Mouse (Mus musculus) yolk sac, embryonic 10.5 days (tissue): ENCODE results near the gene Macrod2.
A peak's percentile ranks its signal among the peaks of the same experiment; 100 is the strongest.

Source experiments
- DNase-seq: peaks from one replicate; pipeline ENCODE4 v3.0.0-alpha.2; 2017; ENCODE audit warnings: low spot score

Macrod2 gene

DNA sequence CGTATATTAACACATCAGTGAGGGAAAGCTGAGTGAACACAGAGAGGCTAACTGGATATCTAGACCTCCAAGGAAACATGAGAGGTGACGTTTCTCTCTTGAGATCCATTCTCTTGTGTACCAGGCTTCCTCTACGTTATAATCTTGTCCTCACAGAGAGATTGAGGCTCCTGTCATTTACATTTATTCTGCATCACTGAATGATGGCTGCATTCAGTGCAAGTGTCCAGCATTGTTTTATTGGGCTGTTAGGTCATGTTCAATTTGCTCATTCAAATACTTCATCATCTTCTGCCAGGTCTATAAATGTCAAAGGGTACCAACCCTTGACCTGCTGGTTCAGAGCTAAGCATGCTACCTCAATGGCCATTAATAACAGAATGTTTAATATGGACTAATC, 1302.4 kb downstream of the Macrod2 start:
- DNase-seq, result no peak

DNA sequence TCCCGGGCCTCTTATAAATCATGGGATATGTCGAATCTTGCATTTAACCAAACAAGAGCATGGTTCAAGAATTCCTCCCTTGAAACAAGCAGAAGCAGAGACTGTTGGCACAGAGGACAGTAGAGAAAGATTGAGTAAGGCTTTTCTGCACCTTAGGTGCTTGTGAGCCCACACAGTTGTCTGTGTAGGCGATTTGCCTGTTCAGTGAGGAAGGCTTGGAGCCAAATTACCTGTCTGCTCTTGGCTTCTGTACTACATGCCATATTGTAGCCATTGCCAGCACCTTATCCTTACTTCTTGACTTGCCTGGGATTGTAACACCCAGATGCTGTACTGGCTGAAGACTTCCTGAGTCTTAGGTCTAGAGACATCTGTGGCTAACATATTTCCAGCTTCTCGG, 1303.2 kb downstream of the Macrod2 start:
- DNase-seq, result no peak

DNA sequence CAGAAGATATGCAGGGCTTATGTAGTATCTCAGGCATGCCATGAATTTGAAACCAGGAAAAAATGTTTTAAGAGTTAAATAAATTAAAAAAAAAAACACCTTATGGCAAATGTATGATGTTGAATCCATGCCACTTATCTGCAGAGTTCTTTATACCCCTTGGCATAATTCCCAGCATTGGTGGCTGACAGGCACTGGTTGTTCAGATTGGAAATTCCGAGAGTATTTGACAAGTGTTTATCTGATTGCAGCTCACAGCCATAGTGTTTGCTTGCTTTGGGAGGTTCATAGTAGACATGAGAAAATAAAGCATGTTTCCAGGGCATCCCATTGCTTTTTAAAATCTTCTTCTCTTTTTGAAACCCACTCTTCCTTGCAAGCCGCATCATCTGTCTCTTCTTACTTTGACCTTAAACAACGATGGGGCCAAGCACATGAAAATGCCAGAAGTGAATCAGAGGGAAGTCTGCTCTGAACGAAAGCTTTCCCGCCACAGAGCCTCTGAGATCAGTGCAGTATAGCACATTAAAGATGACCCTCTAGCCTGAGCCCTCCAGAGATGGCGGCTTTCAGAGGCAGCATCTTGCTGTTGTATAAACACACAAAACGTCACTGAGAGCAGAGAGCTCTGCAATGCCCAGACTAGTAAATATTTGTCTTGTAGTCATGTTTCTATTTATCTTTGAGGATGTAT, 1305.8 kb downstream of the Macrod2 start:
- DNase-seq, result peak; percentile 18

DNA sequence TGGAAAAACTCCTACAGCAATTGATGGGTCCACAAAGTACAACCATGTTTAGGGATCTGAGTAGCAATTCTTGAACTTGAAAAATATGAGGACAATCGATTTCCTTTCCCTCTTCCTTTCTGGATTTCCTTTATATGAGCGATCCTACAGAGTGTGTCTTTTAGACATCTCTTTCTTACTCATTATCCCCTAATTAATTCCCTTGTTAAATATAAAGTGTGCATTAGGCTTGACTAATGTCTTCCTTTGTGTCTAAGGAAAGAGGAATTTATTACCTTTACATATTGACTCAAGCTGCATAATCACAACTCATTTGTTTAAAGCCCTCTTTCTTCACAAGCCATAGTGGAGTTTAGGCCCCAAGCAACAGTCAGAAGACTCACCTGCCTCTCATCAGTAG, 1316.7 kb downstream of the Macrod2 start:
- DNase-seq, result no peak

DNA sequence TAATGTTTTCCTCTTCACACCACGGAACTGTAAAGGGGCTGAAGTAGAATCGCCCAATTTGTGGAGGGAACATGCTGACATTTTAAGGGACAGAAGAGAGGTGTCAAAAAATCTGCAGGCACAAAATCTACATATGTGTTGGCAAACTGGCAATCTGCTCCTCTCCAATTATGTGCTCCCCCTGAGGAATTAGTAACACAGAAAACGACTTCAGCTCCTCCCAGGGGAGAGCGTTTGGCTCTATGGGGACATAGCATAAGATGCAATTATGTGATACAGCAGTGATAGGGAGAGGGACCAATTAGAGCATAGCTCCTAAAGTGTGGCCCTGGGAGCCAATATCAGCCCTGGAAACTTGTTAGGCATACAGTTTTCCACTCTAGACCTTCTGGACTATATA, 1317.2 kb downstream of the Macrod2 start:
- no peak for DNase-seq

DNA sequence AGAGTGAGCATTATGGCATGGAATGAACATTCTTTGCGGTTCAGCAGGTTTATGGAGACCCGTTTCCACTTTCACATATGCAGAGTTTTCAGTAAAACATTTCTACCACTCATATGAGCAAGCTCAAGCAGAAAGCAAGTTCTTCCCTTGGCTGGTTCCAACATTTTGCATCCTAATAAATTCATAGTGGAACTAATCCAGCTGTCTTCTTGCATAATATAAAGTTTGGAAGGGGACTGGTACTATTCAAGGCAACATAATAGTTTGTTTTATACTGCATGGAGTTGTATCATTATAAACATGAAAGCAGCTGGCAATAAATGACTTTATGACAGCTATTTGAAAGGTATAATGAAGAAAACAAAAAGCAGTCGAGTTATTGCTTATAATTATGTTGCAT, 1320.0 kb downstream of the Macrod2 start:
- no peak for DNase-seq

DNA sequence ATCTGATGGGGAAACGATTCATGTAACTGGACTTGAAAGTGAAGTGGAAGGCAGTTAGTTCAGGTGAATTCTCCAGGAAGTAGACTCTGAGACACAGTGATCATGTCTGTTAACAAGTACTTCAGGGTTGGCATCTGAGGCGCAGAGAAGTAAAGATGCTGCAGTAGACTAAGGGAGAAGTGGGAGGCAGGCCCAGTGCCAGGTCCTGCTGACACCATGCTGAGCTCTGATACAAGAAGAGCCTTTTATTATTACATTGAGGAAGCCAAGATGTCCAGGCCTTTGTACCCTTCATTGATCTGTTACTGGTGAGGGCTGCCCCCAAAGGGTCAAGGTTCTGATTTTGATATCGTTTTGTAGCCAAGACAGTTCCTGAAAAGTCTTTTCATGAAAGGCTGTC, 1327.4 kb downstream of the Macrod2 start:
- DNase-seq, result no peak

DNA sequence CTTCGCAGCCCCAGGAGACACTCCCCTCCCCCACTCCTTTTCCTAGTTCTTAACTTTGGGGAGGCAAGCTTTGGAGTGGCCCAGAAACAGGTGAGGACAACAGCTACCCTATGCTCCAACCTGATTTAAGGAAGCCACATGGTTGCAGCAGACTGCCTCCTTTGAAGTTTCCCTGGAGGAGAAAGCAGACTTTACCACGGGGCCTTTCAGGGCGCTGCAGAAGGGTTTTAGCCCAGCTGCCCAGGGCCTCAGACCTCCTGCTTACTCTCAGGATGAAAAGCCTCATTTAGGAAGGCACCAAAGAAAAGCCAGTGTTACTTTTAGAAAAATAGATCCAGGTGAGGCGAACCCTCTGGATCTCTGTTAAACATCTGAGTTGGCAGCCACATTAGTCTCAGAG, 1333.9 kb downstream of the Macrod2 start:
- DNase-seq, result no peak

DNA sequence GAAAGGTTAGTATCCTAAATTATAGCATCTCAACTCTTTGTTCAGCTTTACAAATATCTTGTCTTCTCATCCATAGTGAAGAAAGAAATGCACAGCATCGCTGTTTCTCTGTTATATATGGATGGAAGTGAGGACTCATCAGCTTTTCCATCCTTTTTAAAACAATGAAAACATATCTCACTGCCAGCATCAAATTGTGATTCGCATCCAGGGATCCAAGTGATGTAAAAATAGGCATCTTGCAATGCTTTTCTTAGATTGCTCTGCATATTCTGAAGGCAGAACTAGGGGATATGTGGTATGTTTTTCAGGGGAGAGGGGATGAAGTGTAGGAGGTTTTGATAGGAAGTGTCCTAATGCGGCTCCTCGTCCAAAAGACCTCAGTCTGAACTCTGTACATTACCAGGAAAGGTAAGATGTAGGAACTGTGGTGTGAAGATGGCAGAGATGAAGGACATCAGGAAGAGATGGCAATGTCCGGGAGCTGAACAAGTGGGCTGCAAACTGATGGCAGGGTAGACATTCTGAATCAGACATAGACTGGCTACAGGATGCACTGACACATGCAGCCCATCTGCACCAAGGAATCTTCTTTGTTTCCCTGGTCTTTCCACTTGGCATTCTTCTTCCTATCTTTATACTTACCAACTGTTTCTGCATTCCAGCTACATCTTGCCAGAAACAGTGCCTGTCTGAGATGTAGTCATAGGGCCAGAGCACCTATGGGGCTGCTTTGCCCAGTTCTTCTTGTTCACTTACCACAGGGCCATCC, 1341.8 kb downstream of the Macrod2 start:
- no peak for DNase-seq

DNA sequence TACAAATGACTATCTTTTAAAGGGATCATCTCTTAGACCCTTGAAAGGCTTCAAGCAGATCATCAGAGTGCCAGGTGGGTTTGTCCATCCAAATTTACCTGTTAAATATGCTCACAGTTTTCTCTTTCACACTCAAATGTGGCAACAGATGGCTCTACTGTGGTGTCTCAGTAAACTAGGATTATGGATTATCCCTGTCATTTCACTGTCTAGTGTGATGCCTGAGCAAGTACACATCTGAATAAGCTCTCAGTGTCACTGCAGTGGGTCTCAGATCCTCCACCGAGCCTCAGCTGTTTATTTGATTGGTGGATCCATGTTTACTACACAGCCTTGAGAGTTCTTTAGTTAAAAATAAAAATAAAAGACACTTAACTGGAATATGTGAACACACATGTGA, 1343.6 kb downstream of the Macrod2 start:
- DNase-seq, result no peak

DNA sequence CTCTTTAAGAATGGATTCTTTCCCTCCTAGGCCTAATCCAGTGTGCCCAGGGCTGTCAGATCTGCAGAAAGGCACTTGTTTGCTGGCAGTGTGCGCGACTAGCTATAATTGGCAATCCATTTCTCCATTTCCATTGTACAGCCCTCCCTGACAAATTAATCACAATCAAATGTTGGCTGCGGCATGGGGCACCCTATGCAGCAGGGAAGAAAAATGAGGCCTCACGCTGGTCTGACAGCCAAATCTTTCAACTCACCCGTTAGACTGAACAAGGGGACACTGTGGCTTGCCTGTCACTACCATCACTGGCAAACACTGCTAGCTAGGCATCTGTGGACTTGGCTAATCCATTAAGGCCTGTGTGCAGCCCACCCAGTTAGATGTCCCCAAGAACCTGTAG, 1345.2 kb downstream of the Macrod2 start:
- DNase-seq, result no peak

DNA sequence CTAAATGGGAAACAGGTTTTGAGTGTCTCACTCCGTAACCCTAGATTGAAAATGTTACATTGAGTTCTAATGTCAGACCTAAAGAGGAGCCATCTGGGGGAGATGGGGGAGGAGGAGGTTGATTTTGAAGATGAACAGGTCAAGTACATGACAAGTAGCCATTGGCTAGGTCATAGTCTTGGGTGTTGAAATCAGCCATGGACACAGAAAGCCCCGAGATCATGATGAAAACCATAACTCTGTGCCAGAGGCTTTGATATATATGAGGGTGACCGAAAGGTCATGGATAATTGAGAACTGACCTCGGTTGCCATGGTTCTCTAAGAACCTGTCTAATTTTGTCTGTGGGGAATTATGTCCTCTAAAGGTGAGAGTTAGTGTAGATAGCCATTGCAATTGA, 1405.1 kb downstream of the Macrod2 start:
- DNase-seq, result no peak

DNA sequence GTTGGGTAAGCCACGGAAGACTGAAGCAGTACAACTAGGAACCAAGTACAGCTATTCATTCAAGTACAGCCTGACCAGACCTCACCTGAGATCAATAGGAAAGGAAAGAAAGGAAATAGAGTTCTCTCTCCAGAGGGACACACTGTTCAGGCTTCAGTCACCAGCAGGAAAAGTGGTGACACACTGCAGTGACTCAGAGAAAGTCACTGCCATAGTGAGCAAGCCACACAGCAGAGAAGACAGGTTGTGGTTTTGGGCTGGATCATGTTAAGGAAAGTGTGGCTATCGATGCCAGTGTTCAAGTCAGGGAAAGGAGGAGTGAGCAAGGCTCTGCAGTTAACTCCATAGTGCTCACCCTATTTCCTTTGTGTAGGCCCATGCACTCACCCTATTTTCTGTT, 1405.8 kb downstream of the Macrod2 start:
- DNase-seq, result no peak

DNA sequence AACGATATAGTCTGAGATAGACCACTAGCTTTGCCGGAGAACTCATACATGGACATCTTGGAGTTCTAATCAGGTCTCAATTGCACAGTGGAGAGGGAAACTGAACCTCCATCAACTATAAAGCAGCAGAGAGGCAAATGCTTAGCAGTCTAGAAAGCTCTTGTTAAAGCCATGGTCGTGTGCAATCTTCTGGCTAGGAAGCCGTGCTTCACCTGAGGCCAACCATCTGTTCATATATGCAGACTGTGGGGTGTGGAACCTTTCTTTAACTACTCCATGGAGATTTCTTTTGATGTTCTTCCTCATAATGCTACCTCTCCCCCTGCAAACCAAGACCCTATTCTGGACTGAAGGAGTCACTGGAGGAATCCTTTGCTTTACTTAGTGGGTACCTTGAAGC, 1421.2 kb downstream of the Macrod2 start:
- DNase-seq, result no peak

DNA sequence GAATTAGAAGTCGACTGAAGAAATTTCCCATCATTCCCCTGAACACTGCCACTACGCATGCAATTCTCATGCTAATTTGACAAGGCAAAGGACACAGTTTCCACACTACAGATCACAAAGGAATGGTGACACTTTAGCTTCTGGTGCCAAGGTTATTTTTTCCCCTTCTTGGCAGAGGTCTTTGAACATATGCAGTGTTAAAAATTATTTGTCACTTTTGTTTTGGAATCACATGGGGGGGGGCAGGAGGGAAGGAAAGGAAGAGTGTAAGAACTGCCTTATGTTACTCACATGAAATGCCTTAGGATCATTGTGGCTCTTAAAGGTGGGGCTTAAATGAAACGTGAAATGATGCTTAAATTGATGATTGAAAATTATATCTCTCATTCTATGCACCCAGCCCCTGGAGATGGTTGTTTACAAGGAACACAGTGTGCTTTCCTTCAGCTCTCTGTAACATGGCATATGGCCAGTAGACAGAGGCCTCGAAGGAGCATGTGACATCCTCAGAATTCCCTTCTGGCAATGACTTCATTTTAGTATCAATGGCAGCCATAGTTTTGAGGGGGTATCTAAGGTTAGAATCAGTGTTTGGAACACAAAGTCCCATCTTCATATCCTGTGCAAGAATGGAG, 1422.6 kb downstream of the Macrod2 start:
- no peak for DNase-seq

DNA sequence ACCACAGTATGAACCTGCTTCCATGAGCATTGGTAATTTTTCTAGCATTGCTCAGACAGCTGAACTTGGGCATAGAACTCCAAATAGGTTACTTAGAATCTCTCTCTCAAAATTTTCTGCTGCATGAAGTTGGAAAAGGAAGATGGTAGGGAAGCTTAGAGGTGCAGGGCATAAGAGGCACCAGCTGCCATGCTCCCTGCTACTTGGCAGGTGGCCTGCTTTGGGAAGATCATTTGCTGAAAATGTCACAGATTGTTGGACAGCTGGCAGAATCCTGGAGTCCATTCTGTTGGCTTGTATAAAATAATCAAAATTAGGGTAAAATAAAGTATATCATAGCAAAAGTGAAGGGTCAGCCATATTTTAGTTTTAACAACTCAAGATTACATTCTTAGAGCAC, 1425.7 kb downstream of the Macrod2 start:
- no peak for DNase-seq

DNA sequence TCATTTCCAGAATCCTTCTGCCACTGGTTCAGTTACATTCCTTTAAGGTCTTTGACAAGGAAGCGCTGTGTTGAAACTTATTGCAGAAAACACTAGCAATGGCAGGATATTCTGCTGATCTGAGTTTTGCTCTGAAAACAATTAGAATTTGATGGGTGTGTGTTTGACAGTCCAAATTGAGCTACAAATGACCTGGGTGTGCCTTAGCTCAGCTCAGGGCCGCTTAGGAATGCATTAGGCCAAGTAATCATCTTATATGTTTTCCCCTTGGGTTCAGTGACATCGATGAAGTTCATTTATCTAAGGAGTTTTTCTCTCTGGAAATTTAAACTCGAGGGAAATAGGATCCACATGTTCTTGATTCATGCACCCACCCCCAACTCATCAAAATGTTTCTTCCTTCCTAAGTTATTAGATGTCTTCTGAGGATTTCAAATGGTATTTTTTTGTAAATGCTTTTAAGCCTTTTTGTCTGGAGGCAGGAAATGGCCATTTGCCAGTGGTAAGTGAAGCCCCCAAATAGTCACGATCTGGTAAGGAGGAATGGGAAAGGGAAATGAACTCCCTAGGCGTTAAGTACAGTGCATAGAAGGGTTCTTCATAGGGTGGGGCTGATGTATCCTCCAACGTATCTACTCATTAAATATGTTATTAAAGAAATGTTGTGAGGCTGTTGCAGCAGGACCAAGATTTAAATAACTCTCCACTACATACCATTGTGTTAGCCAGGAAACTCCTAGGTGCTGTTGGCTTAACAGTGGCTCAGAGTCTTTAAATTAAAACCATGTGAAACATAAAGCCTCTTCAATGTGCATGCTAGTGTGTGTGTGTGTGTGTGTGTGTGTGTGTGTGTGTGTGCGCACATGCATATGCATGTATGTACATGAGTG, 1430.7 kb downstream of the Macrod2 start:
- no peak for DNase-seq

DNA sequence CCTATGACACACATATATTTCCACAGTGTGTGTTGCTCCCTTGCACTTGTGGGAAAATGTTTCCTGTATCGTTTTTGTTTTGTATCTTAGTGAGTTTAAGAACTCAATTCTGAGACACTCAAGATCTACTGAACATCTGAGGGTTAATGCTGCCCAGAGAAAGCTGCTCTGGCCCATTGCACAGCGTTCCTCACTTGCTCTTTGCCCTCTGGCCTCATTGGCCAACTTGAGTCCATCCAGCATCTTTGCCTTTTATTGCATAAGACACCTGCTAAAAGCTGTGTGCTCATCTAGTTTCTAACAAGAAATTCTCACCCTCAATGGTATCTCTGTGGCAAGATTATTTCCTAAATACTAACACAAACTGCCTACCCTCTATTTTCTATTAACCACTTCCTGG, 1435.4 kb downstream of the Macrod2 start:
- DNase-seq, result no peak

DNA sequence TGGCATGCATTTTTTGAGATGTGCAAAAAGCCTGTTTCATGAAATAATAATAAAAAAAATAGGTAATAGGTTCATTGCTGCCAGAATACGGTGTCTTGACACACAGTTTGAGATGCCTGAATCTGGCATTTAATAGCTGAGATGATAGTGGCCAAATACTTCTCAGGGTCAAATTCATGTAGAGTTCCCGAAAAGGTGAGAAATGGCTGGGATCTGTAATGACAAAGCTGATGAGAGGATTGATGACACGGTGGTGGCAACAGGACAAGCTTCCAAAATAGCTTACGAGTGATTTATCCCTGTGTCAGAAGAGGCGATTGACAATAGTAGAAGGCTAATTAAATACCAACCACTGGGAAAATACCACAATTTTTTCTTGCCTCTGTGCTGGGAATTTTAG, 1436.4 kb downstream of the Macrod2 start:
- DNase-seq, result no peak

DNA sequence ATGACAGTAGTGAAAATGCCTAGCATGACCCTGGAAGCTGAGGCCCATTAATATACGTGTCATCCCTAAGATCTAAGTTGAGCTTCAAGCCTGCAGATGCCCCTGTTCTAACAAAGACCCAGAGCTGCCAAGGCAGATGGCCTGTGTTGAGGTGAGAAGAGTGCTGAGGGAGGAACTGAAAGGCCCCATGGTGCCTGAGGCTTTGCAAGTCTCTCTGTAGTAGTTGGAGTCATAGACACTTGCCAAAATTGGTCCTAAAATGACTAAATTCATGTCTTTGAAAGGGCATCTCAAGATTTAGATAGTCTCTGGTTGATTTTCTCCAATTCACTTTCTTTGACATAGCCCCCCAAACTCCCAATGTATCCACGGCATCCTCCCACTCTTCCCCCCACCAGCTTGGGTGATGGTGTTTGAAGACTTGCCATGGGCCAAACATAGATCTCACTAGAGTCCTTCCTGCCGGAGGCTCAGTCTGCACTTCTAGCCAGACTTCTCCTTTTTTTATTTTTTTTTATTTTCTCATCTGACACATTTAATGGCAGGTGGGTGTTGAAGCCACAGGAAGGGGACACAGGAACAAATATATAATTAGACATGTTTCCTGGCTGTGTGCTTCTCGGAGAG, 1439.2 kb downstream of the Macrod2 start:
- no peak for DNase-seq

DNA sequence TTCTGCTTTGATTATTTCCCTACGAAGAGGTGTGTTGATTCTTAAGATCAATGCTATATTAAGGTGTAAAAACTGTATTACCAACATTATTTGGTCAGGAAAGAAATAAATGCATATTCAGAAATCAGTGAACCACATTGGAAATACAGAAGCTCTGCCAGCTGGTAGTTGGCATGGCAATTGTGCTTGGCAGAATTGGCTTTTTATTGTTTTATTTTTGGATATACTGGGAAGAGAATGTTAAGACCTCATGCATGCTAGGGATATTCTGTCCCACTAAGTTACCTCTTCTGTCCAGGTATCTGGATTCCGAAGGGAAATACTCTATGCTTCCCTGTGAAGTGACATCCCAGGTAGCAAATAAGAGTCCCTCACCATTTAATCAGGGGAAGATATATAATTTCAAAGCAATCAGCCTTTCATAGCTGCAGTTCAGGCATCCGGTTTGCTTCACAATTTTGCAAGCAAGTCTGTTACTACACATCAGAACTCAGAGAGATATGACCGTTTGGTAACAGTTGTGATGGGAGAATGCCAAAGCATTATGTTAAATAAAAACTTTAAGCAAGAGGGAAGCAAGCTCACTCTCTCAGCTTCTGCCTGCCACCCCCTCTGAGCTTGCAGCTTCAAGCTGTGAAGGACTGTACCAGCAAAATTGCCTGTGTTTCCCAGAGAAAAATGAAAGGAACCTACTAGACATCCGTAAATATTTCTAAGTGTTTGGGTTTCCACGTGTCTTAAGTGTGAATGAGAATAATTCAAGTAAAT, 1449.5 kb downstream of the Macrod2 start:
- DNase-seq, result no peak
